Mouse (Mus musculus): ENCODE measurements at regions not wholly inside any gene's neighbourhood (a gene's known extent, or its start where the extent isn't known, plus 50 kb on each side); places are given as distances from the start of the nearest gene placed in this dataset.

DNA sequence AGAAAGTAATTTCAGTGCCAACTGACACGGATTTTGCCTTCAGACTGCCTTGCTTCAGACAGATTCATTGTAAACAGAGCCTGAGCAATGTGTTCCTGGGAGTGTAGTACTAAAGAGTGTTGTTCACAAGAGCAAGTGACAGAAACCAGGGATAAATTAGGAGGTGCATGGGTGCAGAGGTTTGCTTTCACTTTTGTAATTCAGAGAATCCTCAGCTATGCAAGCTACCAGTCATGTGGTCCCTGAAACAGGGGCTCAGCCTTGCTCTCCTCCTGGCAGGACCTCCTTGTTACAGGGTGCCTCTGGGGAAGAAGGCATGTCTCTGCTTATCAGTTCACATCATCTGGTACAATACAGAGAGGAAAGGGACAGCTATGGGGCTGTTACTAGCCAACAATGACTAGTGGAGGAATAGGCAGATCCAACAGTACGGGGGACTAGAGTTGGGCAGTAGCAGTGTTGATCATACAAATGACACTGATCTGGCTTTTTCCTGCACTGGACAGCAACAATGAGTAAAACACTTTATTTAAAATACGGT, 504.5 kb downstream of the Pdha2 start:
- no peaks in the 10 kb centered on the region for H3K27me3 ChIP-seq
- no peaks in the 10 kb centered on the region for H3K36me3 ChIP-seq
- no peaks in the 10 kb centered on the region for H3K9me3 ChIP-seq
- 75% methylated on average over 3 of the region's 3 CpGs for WGBS
- no peak overlapping the region for H3K9ac ChIP-seq
- no peak overlapping the region for H3K4me3 ChIP-seq
- H3K27ac ChIP-seq: no peak overlapping the region
- H3K4me1 ChIP-seq: no peaks in the 10 kb centered on the region
- ATAC-seq (ENCODE audit: low FRiP score, low read depth): no peak
- H3K4me2 ChIP-seq (replicated peaks): no peak overlapping the region

- no peaks in the 10 kb centered on the region for H3K27me3 ChIP-seq
- no peaks in the 10 kb centered on the region for H3K36me3 ChIP-seq
- no peaks in the 10 kb centered on the region for H3K4me1 ChIP-seq
- H3K9ac ChIP-seq: no peak overlapping the region
- H3K9me3 ChIP-seq: no peaks in the 10 kb centered on the region
- no peak overlapping the region for H3K27ac ChIP-seq
- no peak overlapping the region for H3K4me3 ChIP-seq
- no peak overlapping the region for H3K4me2 ChIP-seq (replicated peaks)
- 77% methylated on average over 4 of the region's 4 CpGs for WGBS
- no peak for ATAC-seq (ENCODE audit: low FRiP score, low read depth)
These were observed 505.4 kb downstream of the Pdha2 start for GRCm38 (mm10) chr3:140706725-140707124.

DNA sequence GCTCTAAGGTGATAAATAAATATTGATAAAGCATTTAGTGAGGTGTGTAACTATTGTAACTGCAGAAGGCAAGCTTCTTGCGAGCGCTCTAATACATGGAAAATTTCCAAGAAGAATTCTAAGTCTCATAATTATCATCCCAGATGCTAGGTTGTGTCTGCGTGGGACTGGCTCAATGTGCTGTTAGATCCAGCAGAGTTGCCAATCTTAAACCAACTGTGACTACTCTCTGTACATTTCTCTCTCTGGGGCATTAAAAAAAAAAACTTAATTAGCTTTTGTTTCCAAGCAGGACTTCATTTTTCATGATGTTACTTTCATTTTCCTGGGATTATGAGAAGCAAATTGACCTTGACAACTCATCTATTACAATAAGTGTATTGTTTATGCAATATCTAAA, 506.6 kb downstream of the Pdha2 start:
- Histone ChIP-seq H3K36me3 (no peaks in the 10 kb centered on the region), H3K4me2 (replicated peaks) (no peak overlapping the region), H3K27ac (no peak overlapping the region), H3K9ac (no peak overlapping the region), H3K4me1 (no peaks in the 10 kb centered on the region), H3K9me3 (no peaks in the 10 kb centered on the region), H3K4me3 (no peak overlapping the region), H3K27me3 (no peaks in the 10 kb centered on the region)
- WGBS: 81% methylated on average over 3 of the region's 3 CpGs
- no peak for ATAC-seq (ENCODE audit: low FRiP score, low read depth)

DNA sequence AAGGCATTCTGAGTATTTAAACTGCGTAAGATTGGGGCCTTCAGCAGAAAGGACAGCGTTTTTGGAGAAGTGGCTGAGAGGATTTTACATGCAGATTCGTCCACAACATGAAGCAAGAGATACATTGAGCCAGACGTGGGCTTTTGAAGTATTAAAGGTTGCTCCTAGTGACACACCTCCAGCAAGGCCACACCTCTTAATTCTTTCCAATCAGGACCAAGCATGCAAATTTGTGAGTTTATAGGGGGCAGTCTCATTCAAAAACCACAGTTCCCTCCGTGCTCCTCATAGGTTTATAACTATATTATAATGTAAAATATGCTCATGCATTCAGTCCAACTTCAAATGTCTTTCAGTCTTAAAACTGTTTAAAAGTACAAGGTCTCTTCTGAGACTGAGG, 509.2 kb downstream of the Pdha2 start:
- Histone ChIP-seq H3K9ac (no peak overlapping the region), H3K36me3 (no peaks in the 10 kb centered on the region), H3K4me2 (replicated peaks) (no peak overlapping the region), H3K27ac (no peak overlapping the region), H3K4me3 (no peak overlapping the region), H3K4me1 (no peaks in the 10 kb centered on the region), H3K27me3 (no peaks in the 10 kb centered on the region), H3K9me3 (no peaks in the 10 kb centered on the region)
- no peak for ATAC-seq (ENCODE audit: low FRiP score, low read depth)
- 60% methylated on average over 5 of the region's 5 CpGs for WGBS

DNA sequence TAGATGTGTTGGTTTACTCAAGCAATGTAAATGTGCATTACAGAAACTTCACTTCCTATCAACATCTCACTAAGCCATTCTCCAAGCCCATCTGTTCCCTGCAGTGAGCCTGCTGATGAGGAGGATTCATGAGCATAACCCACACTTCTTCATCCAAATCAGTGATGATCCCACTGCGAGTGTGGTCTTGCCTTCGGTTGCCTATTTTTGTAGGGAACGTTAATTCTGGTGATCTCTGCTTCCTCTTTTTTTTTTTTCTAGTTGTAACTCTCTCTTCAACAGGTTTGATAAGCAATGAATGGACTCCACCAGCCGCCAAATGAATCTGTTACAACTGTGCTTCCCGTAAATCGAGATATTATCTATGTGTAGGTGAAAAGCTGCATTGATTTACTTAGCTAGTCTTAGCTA, 509.9 kb downstream of the Pdha2 start:
- Histone ChIP-seq H3K27me3 (no peaks in the 10 kb centered on the region), H3K9ac (no peak overlapping the region), H3K4me2 (replicated peaks) (no peak overlapping the region), H3K4me3 (no peak overlapping the region), H3K36me3 (no peaks in the 10 kb centered on the region), H3K27ac (no peak overlapping the region), H3K9me3 (no peaks in the 10 kb centered on the region), H3K4me1 (no peaks in the 10 kb centered on the region)
- no peak for ATAC-seq (ENCODE audit: low FRiP score, low read depth)
- WGBS: 89% methylated on average over 6 of the region's 6 CpGs

- ATAC-seq (ENCODE audit: low FRiP score, low read depth): no peak
- H3K9me3 ChIP-seq: no peaks in the 10 kb centered on the region
- H3K27me3 ChIP-seq: no peaks in the 10 kb centered on the region
- H3K4me2 ChIP-seq (replicated peaks): no peak overlapping the region
- H3K4me3 ChIP-seq: no peak overlapping the region
- 84% methylated on average over 3 of the region's 3 CpGs for WGBS
- H3K9ac ChIP-seq: no peak overlapping the region
- no peak overlapping the region for H3K27ac ChIP-seq
- H3K36me3 ChIP-seq: no peaks in the 10 kb centered on the region
- no peaks in the 10 kb centered on the region for H3K4me1 ChIP-seq
These were observed 514.9 kb downstream of the Pdha2 start for GRCm38 (mm10) chr3:140697295-140697694.

- ATAC-seq (ENCODE audit: low FRiP score, low read depth): no peak
- Histone ChIP-seq H3K9me3 (no peaks in the 10 kb centered on the region), H3K9ac (no peak overlapping the region), H3K27me3 (no peaks in the 10 kb centered on the region), H3K4me2 (replicated peaks) (no peak overlapping the region), H3K36me3 (no peaks in the 10 kb centered on the region), H3K27ac (no peak overlapping the region), H3K4me3 (no peak overlapping the region), H3K4me1 (no peaks in the 10 kb centered on the region)
- 74% methylated on average over 3 of the region's 3 CpGs for whole genome bisulfite sequencing
These were observed 529.4 kb downstream of the Pdha2 start for GRCm38 (mm10) chr3:140682794-140683193.

GRCm38 (mm10) chr3:140645785-140646388, 566.3 kb downstream of the Pdha2 start:
- Histone ChIP-seq H3K4me2 (replicated peaks) (no peak overlapping the region), H3K27me3 (no peaks in the 10 kb centered on the region), H3K27ac (no peak overlapping the region), H3K4me1 (no peaks in the 10 kb centered on the region), H3K36me3 (no peaks in the 10 kb centered on the region), H3K4me3 (no peak overlapping the region), H3K9me3 (no peaks in the 10 kb centered on the region), H3K9ac (no peak overlapping the region)
- no peak for ATAC-seq (ENCODE audit: low FRiP score, low read depth)
- WGBS: 68% methylated on average over 9 of the region's 9 CpGs

DNA sequence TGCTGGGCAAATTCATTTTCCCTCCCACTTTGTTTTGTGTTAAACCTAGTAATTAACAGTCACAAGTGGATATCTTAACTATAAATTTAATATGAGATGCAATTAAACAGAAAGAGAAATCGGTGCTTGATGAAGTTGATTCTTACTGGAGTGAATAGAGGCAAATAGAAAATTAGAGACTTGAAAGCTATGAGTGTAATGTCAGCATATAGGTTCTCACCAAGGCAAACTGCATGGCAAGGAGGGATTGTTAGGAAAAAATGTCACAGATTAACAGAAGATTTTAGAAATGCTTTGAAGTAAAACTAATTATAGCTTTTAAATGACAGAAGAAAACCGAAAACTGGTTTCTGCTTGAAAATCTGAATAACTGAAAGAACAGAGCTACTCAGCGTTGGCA, 592.3 kb downstream of the Pdha2 start:
- Histone ChIP-seq H3K9ac (no peak overlapping the region), H3K36me3 (no peaks in the 10 kb centered on the region), H3K4me2 (replicated peaks) (no peak overlapping the region), H3K27ac (no peak overlapping the region), H3K27me3 (no peaks in the 10 kb centered on the region), H3K4me3 (no peak overlapping the region), H3K4me1 (no peaks in the 10 kb centered on the region), H3K9me3 (no peaks in the 10 kb centered on the region)
- ATAC-seq (ENCODE audit: low FRiP score, low read depth): no peak
- 77% methylated on average over 3 of the region's 3 CpGs for WGBS

Measured in limb, embryonic 13.5 days (tissue).